9 mouse cellular contexts compared by ENCODE assay signal in the genomic region with DNA sequence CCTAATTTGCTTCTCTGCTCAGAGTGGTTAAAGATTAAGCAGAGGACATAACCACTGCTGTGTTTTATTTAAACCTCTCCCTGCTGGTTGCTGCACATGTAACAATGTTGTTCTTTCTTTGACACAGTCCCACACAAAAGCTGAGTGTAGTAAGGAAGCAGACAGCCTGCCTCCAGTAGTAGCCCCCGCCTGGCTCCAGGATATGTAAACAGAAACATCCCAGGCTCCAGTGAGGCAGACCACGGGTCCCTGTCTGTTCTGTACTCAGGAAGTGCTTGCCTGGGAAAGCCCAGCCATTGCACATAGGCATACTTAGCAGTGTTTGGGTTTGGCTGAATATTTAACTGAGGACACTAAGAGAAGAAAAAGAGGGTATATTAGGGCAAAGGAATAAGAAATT.
DNase-seq lines count a peak whose midpoint lies in the region; ATAC-seq and TF ChIP-seq lines count a peak whose summit lies in the region.
"Had no signal": no experiment of that assay in that cellular context is flagged by ENCODE, and none has a peak within 500 bp of the region (broad histone marks: within the 10 kb centered on the region; RNA-seq: fewer than 3 reads in every experiment).

No protein-coding gene starts in this region.

- H3K9me3 ChIP-seq in liver, postnatal 0 days (ENCODE audit: low read length), result no peaks in the 10 kb centered on the region
- no peaks in the 10 kb centered on the region for H3K9me3 ChIP-seq in stomach, embryonic 15.5 days
- H3K9me3 ChIP-seq: G1E had no signal

- WGBS in liver, postnatal 0 days (ENCODE audit: insufficient replicate concordance), result 29% methylated on average over 2 of the region's 2 CpGs
- 4% methylated on average over 2 of the region's 2 CpGs for WGBS in stomach, embryonic 15.5 days

- no peak for TF ChIP-seq CTCF in liver, postnatal 0 days (IDR thresholded peaks at IDR 0.05; ENCODE audit: low read depth)

- peak overlapping the region; percentile 13; the same call in 1 of the 2 replicates for H3K27ac ChIP-seq in liver, postnatal 0 days (ENCODE audit: low read depth)
- peak overlapping the region; percentile 68; the same call in 1 of the 2 replicates for H3K27ac ChIP-seq in stomach, embryonic 15.5 days

- H3K4me1 ChIP-seq in liver, postnatal 0 days (ENCODE audit: insufficient read depth), result peaks cover 7% of the 10 kb centered on the region; the same call in 1 of the 2 replicates
- peaks cover 3% of the 10 kb centered on the region for H3K4me1 ChIP-seq in stomach, embryonic 15.5 days

- H3K4me2 ChIP-seq in liver, postnatal 0 days (ENCODE audit: low read depth, low read length), result no peak overlapping the region
- no peak overlapping the region for H3K4me2 ChIP-seq in stomach, embryonic 15.5 days

- H3K36me3 ChIP-seq in liver, postnatal 0 days (replicated peaks; ENCODE audit: insufficient read depth, low read length), result no peaks in the 10 kb centered on the region
- no peaks in the 10 kb centered on the region for H3K36me3 ChIP-seq in stomach, embryonic 15.5 days

- no peak; the same call in 1 of the 2 replicates for ATAC-seq in liver, postnatal 0 days
- peak; percentile 63; the same call in 1 of the 2 replicates for ATAC-seq in stomach, embryonic 15.5 days (ENCODE audit: insufficient read depth, low FRiP score, low read depth)
- ATAC-seq in megakaryocyte-erythroid progenitor cell, adult 5-6 weeks (replicated peaks; ENCODE audit: low FRiP score, low TSS enrichment, poor library complexity, severe bottlenecking), result no peak
- no peak for ATAC-seq in erythroid progenitor cell, adult 5-6 weeks (replicated peaks; ENCODE audit: low FRiP score, poor library complexity, severe bottlenecking)

- no peak for TF ChIP-seq EP300 in liver, postnatal 0 days (IDR thresholded peaks at IDR 0.05; ENCODE audit: low read depth)

- no peaks in the 10 kb centered on the region for H3K27me3 ChIP-seq in liver, postnatal 0 days (ENCODE audit: insufficient read depth, low read length)
- H3K27me3 ChIP-seq in stomach, embryonic 15.5 days (replicated peaks), result no peaks in the 10 kb centered on the region

- H3K4me3 ChIP-seq in liver, postnatal 0 days (ENCODE audit: low read depth, low read length), result no peak overlapping the region
- no peak overlapping the region for H3K4me3 ChIP-seq in stomach, embryonic 15.5 days (replicated peaks)

- H3K9ac ChIP-seq in liver, postnatal 0 days (replicated peaks), result no peak overlapping the region
- H3K9ac ChIP-seq in stomach, embryonic 15.5 days, result no peak overlapping the region

- DNase-seq in urinary bladder, postnatal 14 days (ENCODE audit: low spot score), result peak; percentile 9
- no peak for DNase-seq in urinary bladder, postnatal 25 days (ENCODE audit: low spot score)
- DNase-seq in heart, postnatal 10 days, result peak; percentile 18 to 33
- peak; percentile 42 to 45 for DNase-seq in kidney, postnatal 36 days
- peak; percentile 22 for DNase-seq in liver, postnatal 0 days

- intact Hi-C loops in heart, postnatal 10 days (cut with DNase I), result no loop called here
